Mouse (Mus musculus): Measurements from ENCODE around the gene Atp6v0b. TPM values are rescaled to one million over a fixed set of nuclear protein-coding genes. Genes with fewer than 3 reads are reported as not detected.
A peak's percentile ranks its signal among the peaks of the same experiment; 100 is the strongest.

Atp6v0b gene
- 485 and 492 TPM in 2 replicates for polyA plus RNA-seq (2015; fragmentation: Nextera tagmentation; extraction: Ambion mirVana)

DNA sequence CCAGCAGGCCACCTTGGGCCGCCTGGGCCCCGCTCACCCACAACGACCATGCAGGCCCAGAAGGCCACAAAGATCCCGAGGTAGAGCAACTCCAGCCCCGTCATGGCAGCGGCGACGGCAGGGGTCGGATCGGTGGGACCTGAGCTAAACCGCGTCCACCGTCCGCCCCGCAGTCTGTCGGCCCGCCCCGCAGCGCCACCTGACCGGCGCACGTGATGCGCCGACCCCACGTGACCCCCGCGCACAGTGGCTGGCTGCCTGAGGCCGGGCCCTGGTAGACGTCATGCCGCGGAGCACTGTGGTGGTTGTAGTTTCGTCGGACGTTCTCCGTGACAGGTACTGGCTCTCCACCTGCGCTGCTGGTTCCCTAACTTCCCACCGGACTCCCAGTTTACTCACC, at the start of gene Atp6v0b:
Gene Atp6v0b, minus strand, starts transcription at position 201 of the 400 bp plus-strand sequence.
- H3K27ac ChIP-seq = peak within 1 kb of the TSS; percentile 71
- peak within 1 kb of the TSS; percentile 92 for H3K4me3 ChIP-seq
- peaks cover 55% of the 10 kb centered on the region for H3K4me1 ChIP-seq (replicated peaks)
- H3K36me3 ChIP-seq = peaks cover 37% of the 10 kb centered on the region
- H3K27me3 ChIP-seq = no peaks in the 10 kb centered on the region
- H3K9ac ChIP-seq = peak within 1 kb of the TSS; percentile 97
- no peaks in the 10 kb centered on the region for H3K9me3 ChIP-seq
- peak; percentile 79 for ATAC-seq (ENCODE audit: low FRiP score)
- under 1% methylated on average over 37 of the region's 37 CpGs for WGBS
- peak within 1 kb of the TSS; percentile 91 for H3K4me2 ChIP-seq

DNA sequence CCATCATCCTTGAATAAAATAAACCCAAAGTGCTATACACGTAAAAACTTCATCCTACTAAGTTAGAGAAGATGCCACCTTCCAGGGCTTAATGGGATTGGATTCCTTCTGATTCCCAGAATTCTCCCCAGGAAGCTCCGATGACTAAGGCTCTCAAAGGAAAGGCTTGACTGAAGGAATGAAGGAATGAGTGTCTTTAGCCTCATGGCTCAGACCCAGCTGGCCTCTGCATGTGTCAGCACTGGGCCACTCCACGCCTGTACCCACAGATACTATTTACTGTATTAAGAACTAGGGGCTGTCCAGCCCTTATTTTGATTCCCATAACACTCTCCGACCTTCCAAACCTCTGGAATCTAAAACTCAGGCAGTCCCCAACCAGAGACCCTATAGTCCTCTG, 46.9 kb upstream of the Atp6v0b start:
- Histone ChIP-seq H3K4me1 (replicated peaks) (peaks cover 10% of the 10 kb centered on the region), H3K9ac (no peak overlapping the region), H3K4me2 (no peak overlapping the region), H3K36me3 (peaks cover 21% of the 10 kb centered on the region), H3K9me3 (0 out of 2 replicates have a peak, but pooled peaks cover 3% of the 10 kb centered on the region), H3K27ac (no peak overlapping the region), H3K27me3 (peaks cover 16% of the 10 kb centered on the region), H3K4me3 (no peak overlapping the region)
- ATAC-seq (ENCODE audit: low FRiP score) = no peak
- WGBS = 94% methylated on average over 4 of the region's 4 CpGs

DNA sequence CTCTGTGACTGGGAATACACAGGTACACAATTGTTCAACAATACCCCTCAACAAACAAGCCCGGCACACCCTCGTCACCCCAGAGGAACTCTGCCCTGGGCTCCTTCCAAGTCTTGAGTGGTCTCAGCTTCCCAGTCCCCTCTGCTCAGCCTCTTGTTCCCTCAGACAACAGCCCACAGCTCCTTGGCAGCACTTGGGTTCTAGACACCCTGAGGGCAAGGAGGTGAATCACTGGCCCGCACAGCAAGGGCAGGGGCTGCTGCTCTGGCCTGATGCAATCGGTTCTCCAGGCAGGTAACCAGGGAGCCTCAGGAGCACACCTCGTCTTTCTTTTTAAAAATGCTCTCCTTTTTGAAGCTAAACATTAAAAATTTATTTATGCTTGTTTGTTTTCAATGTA, 46.1 kb upstream of the Atp6v0b start:
- no peak overlapping the region for H3K4me2 ChIP-seq
- no peak overlapping the region for H3K9ac ChIP-seq
- H3K27ac ChIP-seq = no peak overlapping the region
- H3K36me3 ChIP-seq = peaks cover 20% of the 10 kb centered on the region
- peaks cover 24% of the 10 kb centered on the region for H3K27me3 ChIP-seq
- no peak overlapping the region for H3K4me3 ChIP-seq
- ATAC-seq (ENCODE audit: low FRiP score) = no peak
- H3K9me3 ChIP-seq = 0 out of 2 replicates have a peak, but pooled peaks cover 3% of the 10 kb centered on the region
- H3K4me1 ChIP-seq (replicated peaks) = peaks cover 19% of the 10 kb centered on the region
- 91% methylated on average over 5 of the region's 5 CpGs for WGBS

DNA sequence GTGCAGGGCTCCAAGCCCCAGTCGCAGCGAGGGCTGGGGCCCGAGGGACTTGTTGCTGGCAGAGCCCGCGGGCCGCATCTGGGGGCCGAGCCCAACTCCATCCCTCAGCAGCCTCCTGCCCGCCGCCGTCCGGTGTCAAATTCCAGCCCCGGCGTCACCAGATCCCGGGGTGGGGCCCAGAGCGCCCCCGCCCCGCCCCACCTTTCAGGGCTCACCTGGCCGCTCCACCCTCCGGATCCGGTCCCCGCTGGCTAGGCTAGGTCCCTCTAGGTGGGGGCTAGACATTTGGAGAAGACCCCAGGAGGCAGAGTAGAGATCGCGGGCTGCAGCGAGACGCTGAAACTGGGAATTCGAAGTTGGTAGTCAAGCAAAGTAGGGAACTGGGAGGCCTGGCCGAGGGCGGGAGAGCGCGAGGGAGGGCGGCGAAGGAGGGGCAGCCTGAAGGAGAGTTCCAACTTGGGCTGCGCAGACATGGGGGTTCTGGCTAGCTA, 42.3 kb upstream of the Atp6v0b start, which contains the start of gene Artn:
Gene Artn, minus strand, starts transcription at position 373 of the 491 bp plus-strand sequence.
- H3K36me3 ChIP-seq = peaks cover 12% of the 10 kb centered on the region
- peaks cover 60% of the 10 kb centered on the region for H3K27me3 ChIP-seq
- peak within 1 kb of the TSS; percentile 25 for H3K4me3 ChIP-seq
- H3K4me1 ChIP-seq (replicated peaks) = peaks cover 37% of the 10 kb centered on the region
- H3K9ac ChIP-seq = peak within 1 kb of the TSS; percentile 56
- WGBS = under 1% methylated on average over 33 of the region's 33 CpGs
- no peak within 1 kb of the TSS for H3K27ac ChIP-seq
- peak within 1 kb of the TSS; percentile 53 for H3K4me2 ChIP-seq
- ATAC-seq (ENCODE audit: low FRiP score) = no peak
- 0 out of 2 replicates have a peak, but pooled peaks cover 3% of the 10 kb centered on the region for H3K9me3 ChIP-seq

DNA sequence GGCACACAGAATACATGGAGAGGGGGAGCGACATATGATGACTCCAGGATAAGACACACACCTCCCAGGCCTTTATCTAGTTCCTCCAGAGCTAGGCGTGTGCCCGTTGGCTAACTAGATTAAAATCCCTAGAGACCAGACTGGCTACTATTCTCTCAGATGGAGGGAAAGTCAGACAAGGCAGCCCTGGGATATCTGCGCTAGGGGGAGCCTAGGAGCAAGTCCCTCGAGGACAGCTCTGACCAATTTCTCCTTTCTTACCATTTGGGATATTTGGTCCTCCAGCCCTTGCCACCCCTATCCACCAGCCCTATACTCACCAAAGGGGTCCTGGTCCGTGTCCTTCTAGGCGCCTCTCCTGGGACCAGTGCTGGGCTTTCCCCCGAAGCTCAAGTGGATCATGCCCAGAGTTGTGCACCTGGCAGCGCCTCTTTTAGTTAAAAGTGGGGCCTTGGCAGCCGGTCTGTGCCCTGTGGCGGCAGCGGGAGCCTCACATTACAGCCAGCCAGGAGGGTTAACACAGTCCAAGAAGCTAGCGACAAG, 41.6 kb upstream of the Atp6v0b start:
- Histone ChIP-seq H3K4me1 (replicated peaks) (peaks cover 37% of the 10 kb centered on the region), H3K27me3 (peaks cover 66% of the 10 kb centered on the region), H3K27ac (no peak overlapping the region), H3K36me3 (peaks cover 12% of the 10 kb centered on the region), H3K4me3 (peak overlapping the region; percentile 25), H3K9me3 (0 out of 2 replicates have a peak, but pooled peaks cover 3% of the 10 kb centered on the region), H3K4me2 (peak overlapping the region; percentile 53), H3K9ac (peak overlapping the region; percentile 56; the same call in 1 of the 2 replicates)
- ATAC-seq (ENCODE audit: low FRiP score) = no peak
- WGBS = 3% methylated on average over 13 of the region's 13 CpGs

DNA sequence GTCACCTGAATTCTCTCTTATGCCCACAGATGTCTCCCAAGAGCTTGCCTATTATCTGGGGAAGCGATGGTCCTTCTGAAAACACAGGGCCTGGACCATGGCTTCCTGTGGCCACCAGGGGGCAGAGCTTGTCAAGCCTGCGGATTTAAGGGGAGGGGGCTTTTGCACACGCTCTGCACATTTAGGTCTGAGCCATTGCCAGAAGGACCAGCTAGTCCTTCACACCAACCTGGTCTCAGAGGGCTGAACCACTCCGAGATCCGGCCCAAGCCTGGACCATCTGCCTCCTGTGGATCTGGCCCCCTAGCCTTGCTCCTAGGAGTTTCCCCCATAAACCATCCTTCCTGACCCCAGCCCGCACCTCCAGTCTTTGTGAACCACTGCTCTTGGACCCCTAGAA, 41.1 kb upstream of the Atp6v0b start:
- no peak overlapping the region for H3K4me2 ChIP-seq
- peaks cover 37% of the 10 kb centered on the region for H3K4me1 ChIP-seq (replicated peaks)
- H3K27ac ChIP-seq = no peak overlapping the region
- H3K36me3 ChIP-seq = peaks cover 12% of the 10 kb centered on the region
- WGBS = 16% methylated on average over 6 of the region's 6 CpGs
- 0 out of 2 replicates have a peak, but pooled peaks cover 3% of the 10 kb centered on the region for H3K9me3 ChIP-seq
- no peak overlapping the region for H3K9ac ChIP-seq
- peaks cover 71% of the 10 kb centered on the region for H3K27me3 ChIP-seq
- H3K4me3 ChIP-seq = no peak overlapping the region
- no peak for ATAC-seq (ENCODE audit: low FRiP score)

DNA sequence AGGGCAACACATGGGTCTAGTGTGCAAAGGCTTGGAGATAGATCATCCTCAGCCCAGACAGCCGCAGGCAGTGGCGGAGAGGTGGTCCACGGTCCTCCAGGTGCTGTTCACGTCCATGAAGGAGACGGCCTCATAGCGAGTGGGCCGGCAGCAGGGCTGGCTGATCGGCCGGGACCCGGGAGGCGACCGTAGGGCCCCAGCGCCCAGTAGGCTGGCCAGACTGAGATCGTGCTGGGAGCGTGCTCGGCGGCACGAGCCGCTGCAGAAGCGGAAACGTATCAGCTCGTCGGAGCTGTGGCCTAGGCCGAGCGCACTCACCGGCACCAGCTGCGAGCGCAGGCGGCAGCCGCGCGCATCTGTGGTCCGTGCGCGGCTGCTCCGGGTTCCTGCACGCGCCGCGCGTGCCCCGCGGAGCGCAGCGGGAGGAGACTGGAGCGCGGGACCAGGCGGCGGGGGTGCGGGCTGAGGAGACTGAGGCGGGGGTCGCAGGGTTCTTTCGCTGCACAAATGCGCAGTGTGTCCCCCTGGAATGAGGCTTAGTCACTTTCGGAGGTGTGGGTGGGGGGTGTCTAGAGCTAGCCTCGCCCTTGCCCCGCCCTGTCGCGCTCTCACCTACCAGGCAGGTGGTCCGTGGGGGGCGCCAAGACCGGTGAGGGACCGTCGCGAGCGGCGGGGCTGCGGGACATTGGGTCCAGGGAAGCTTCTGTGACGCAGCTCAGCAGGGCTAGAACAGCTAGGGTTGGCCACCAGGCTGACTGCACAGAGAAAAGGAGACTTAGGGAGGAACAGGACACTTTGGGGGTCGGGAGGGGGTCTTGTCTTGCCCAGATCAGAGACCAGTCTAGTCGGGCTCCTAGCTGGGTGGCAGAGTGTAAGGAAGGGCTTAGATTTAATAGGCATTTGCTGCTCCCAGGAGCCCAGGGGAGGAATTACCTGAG, 39.7 kb upstream of the Atp6v0b start:
- peaks cover 76% of the 10 kb centered on the region for H3K27me3 ChIP-seq
- ATAC-seq (ENCODE audit: low FRiP score) = peak; percentile 78
- H3K4me1 ChIP-seq (replicated peaks) = peaks cover 37% of the 10 kb centered on the region
- peak overlapping the region; percentile 50 for H3K4me3 ChIP-seq
- H3K4me2 ChIP-seq = peak overlapping the region; percentile 91
- peak overlapping the region; percentile 79 for H3K9ac ChIP-seq
- H3K36me3 ChIP-seq = peaks cover under 1% of the 10 kb centered on the region; the same call in 1 of the 2 replicates
- 1% methylated on average over 71 of the region's 71 CpGs for WGBS
- H3K9me3 ChIP-seq = 0 out of 2 replicates have a peak, but pooled peaks cover 3% of the 10 kb centered on the region
- 0 out of 2 replicates have a peak overlapping the region, but pooled peaks have one; percentile 40 for H3K27ac ChIP-seq

DNA sequence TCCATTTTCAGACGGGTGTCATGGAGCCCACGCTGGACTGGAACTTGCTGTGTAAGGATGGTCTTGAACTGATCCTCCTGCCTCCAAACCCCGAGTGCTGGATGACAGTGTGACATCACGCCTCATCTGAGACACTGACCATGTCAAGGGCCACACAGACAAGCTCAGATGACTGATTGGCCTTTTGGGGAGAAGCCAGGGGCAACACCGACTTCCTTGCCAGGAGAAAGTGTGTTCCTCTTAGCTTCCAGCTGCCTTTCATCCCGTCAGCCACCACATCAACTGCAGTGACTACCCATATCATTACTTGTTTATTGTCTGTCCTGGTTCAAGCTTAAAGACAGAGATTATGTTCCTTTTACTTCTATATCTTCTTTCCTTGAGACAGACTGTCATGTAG, 37.8 kb upstream of the Atp6v0b start:
- ATAC-seq (ENCODE audit: low FRiP score) = no peak
- H3K4me2 ChIP-seq = no peak overlapping the region
- WGBS = 70% methylated on average over 4 of the region's 6 CpGs
- H3K27me3 ChIP-seq = peaks cover 68% of the 10 kb centered on the region
- H3K27ac ChIP-seq = no peak overlapping the region
- no peak overlapping the region for H3K4me3 ChIP-seq
- H3K9me3 ChIP-seq = no peaks in the 10 kb centered on the region
- H3K9ac ChIP-seq = no peak overlapping the region
- H3K36me3 ChIP-seq = no peaks in the 10 kb centered on the region
- H3K4me1 ChIP-seq (replicated peaks) = peaks cover 35% of the 10 kb centered on the region

DNA sequence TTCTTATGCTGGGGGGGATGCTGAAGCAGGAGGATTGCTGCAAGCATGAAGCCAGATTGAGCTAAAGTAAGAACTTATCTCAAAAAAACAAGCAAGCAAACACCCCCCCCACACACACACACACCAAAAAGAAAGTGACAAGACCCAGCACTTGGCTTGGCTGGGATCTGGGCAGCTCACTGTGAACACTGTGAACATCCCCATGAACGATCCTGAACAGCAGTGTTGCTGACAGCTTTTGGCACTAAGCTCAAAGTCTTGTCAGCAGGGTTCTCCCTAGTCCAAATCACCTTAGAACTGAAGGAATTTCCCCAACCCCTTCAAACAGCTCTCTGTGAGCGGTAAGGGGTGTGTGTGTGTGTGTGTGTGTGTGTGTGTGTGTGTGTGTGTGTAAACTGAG, 36.3 kb upstream of the Atp6v0b start:
- 69% methylated on average over 2 of the region's 2 CpGs for WGBS
- Histone ChIP-seq H3K9ac (no peak overlapping the region), H3K4me3 (no peak overlapping the region), H3K36me3 (no peaks in the 10 kb centered on the region), H3K27ac (no peak overlapping the region), H3K27me3 (peaks cover 54% of the 10 kb centered on the region), H3K9me3 (no peaks in the 10 kb centered on the region), H3K4me2 (no peak overlapping the region), H3K4me1 (replicated peaks) (peaks cover 21% of the 10 kb centered on the region)
- ATAC-seq (ENCODE audit: low FRiP score) = no peak

DNA sequence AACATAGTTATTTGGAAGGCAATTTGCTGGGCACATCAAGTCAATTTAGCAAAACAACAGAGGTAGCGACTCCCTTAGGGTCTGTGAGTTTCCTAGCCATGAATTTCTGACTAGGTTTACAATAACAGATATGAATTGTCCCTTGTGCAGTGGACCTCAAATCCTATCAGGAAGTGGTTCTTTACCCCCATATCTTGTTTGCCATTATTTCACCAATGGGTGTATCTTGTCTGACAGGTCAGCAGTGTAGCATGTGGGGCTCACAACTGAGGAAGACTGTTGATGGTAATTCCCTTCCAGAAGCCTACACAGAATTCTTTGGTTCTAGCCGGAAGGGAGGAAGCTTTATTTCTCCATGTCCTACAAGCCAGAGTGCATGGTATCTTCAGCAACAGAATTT, 34.2 kb upstream of the Atp6v0b start:
- WGBS = 94% methylated on average over 2 of the region's 2 CpGs
- ATAC-seq (ENCODE audit: low FRiP score) = no peak

DNA sequence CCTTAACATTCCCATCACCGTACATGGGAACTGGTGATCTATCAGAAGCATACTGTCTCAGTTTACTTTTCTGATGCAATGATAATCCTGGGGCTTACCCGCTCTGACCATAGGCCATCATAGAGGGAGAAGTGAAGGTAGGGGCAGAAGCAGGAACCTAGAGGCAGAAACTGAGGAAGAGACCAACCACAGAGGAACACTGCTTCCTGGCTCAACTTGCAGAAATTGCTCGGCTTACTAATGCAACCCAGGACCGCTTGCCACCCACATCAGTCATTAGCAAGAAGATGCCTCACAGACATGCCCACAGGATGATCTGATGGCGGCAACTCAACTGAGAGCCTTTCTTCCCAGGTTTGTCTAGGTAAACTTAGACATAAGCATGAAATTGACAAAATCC, 31.6 kb upstream of the Atp6v0b start:
- H3K27ac ChIP-seq = no peak overlapping the region
- no peak overlapping the region for H3K9ac ChIP-seq
- 93% methylated on average over 5 of the region's 5 CpGs for WGBS
- H3K4me3 ChIP-seq = no peak overlapping the region
- H3K4me2 ChIP-seq = no peak overlapping the region
- H3K27me3 ChIP-seq = peaks cover 10% of the 10 kb centered on the region; the same call in 1 of the 2 replicates
- H3K9me3 ChIP-seq = no peaks in the 10 kb centered on the region
- no peaks in the 10 kb centered on the region for H3K36me3 ChIP-seq
- no peak for ATAC-seq (ENCODE audit: low FRiP score)
- peaks cover 13% of the 10 kb centered on the region for H3K4me1 ChIP-seq (replicated peaks)

More for the DNA sequence above, 34.2 kb upstream of the Atp6v0b start:
- no peak overlapping the region for H3K4me3 ChIP-seq
- H3K4me2 ChIP-seq = no peak overlapping the region
- no peaks in the 10 kb centered on the region for H3K9me3 ChIP-seq
- H3K36me3 ChIP-seq = no peaks in the 10 kb centered on the region
- peaks cover 2% of the 10 kb centered on the region for H3K4me1 ChIP-seq (replicated peaks)
- H3K9ac ChIP-seq = no peak overlapping the region
- peaks cover 33% of the 10 kb centered on the region for H3K27me3 ChIP-seq
- no peak overlapping the region for H3K27ac ChIP-seq

DNA sequence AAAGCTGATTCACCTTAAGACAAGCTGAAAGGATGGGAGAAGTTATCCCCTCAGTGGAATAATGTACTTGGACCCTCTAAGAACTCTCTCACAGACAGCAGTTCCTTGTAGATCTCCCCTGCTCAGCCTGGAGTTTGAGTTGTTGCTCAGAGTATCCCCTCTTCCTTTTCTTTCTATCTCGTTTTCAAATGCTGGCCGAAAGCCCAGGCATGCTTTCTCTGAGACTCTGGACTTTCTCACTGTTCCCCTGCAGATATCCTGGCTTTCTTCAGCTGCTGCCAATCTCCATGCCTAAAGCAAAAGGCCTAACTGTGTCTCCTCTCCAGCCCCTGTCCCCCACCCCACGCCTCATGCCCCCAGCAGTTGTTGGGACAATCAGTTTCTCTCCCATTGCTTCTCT, 31.1 kb upstream of the Atp6v0b start:
- Histone ChIP-seq H3K4me2 (no peak overlapping the region), H3K27me3 (peaks cover 5% of the 10 kb centered on the region; the same call in 1 of the 2 replicates), H3K27ac (no peak overlapping the region), H3K4me3 (no peak overlapping the region), H3K9me3 (no peaks in the 10 kb centered on the region), H3K9ac (no peak overlapping the region), H3K36me3 (no peaks in the 10 kb centered on the region), H3K4me1 (replicated peaks) (peaks cover 18% of the 10 kb centered on the region)
- ATAC-seq (ENCODE audit: low FRiP score) = no peak
- 76% methylated on average over 3 of the region's 3 CpGs for WGBS

Measured in hindbrain, embryonic 13.5 days (tissue).